Mouse (Mus musculus): ENCODE measurements around the gene Casp3.
"Not testable (repeated sequence)": the region's sequence is repeated elsewhere in the genome, so short reads cannot be mapped to it uniquely, and the experiment has no call there.

Casp3 gene

DNA sequence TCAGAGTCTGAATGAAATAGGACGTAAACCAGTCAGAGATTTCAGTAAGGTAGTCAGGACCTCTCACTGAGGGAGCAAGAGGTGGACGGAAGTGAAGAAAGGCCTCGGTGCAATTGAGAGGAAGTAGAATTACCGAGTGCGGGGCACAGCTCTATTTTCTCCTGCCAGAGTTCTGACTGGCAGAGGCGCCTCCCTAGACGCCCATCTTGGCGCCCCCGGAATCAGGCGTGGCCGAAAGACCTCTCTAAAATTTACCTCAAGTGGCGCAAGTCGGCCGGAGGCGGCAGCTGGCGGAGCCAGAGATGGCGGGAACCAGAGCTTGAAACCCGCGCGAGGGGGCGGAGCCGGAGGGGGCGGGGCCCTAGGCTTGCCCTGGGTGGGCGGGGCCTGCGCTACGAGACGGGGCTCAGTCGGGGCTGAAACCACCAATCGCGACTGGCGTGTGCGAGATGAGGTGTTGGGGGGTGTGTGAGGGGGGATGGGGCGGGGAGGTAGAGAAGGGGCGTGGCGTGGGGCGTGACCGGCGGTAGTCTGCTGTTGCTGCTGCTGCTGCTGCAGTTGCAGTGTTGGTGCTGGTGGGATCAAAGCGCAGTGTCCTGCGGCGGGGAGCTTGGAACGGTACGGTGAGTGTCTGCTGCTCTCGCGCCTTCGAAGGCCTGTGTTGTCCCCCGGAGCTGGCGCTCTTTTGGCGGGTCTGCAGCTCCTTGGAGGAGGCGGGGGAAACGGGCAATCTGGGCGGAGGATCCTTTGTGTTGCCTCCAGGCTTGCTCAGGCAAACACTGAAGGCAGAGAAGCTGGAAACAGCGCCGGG, at the start of gene Casp3, which contains the start of gene Primpol:
TSS of gene Casp3 (plus strand) at position 413 of the 811 bp plus-strand sequence.
TSS of gene Primpol (minus strand) at position 334 of the 811 bp plus-strand sequence.
- in situ Hi-C loops (cut with MboI; ENCODE audit: unreplicated experiment in 2 of 2) = loop anchor here in 1 of 2 experiments (25.0 kb wide), 1 partner anchor 1070 kb away; the partner anchor contains the start of gene Ing2

DNA sequence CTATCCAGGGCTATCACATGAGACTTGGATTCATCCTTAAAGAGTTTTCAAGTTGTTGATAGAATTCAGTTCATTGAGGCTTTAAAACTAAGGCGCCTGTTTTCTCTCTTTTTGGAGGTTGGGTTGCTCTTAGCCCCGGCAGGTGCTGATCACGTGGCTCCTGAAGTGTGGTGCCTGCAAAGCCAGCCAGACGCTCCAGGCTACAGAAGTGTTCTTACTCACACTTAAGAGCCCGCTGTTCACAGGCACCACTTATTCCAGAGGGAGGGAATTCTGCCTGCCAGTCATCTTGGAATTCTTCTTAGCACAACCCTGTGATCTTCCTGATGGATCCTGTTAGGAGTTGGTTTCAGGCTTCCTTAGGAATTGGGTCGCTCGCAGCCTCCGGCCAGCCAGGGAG, 49.1 kb upstream of the Casp3 start:
- in situ Hi-C loops (cut with MboI; ENCODE audit: unreplicated experiment in 2 of 2) = no loop called here

DNA sequence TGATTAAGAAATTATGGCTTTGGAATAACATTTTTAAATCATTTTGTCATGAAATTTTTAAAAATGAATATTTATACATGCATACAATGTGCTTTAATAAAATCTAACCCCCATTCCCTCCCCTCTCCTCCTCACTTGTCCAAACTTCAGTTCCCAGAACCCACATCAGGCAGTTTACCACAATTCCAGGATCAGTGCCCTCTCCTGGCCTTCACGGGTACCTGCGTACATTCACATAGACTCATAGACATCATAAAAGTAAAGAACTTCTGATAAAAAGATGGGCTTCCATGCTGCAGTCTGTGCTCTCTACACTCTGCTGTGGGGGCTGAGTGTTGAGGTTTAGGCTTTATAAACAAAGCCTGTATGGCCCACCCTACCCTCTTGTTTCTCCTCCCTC, 48.1 kb upstream of the Casp3 start:
- in situ Hi-C loops (cut with MboI; ENCODE audit: unreplicated experiment in 2 of 2) = no loop called here

DNA sequence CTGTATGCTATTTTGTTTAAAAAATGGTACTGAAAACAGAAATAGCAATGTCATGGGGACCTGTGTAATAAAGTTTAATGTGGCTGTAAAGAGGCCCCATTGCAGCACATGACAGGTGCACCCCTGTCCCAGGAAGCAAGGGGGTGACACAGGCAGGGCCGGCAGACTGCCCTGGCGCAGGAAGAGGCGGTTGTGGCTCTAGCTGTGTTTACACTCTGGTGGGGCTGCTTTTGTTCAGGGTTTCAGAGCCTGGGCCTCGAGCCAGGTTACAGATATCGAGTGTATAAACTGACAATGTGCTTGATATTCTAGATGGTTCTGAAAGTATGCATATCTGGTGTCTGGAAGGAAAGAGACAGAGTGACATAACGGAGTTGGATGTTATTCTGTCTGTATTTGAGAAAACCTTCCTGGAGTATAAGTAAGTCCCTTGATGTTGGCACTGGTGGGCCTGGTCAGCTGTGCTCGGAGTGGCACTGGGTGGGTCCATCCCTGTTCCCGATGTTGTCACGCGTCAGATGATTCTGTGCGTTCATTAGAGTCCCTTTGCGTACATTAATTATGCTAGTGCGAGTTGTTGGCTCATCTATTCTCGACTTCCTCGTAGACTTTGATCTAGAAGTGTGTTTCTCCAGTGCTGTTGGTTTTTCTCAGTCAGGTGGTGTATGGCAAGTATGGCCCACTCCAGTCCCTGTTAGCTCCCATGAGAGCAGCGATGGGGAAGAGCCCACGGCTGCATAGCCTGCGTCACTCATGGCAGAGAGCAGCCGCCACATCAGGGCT, 47.2 kb upstream of the Casp3 start:
- in situ Hi-C loops (cut with MboI; ENCODE audit: unreplicated experiment in 2 of 2) = no loop called here

DNA sequence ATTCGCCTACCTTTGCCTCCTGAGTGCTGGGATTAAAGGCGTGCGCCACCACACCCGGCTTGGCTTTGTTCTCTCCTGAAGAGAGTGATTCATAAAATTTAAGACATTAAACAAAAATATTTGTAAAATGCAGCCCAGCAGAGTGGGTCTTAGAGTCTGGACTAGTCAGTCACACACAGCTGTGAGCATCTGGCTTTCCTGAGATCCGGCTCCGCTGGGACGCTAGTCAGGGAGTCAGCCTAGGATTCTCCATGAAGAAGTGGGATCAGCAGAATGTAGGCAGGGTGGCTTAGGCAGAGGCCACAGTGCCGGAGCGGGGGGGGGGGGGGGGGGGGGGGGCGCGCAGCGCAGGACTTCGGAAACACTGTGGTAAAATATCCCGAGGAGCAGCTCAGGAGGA, 46.4 kb upstream of the Casp3 start:
- in situ Hi-C loops (cut with MboI; ENCODE audit: unreplicated experiment in 2 of 2) = no loop called here

DNA sequence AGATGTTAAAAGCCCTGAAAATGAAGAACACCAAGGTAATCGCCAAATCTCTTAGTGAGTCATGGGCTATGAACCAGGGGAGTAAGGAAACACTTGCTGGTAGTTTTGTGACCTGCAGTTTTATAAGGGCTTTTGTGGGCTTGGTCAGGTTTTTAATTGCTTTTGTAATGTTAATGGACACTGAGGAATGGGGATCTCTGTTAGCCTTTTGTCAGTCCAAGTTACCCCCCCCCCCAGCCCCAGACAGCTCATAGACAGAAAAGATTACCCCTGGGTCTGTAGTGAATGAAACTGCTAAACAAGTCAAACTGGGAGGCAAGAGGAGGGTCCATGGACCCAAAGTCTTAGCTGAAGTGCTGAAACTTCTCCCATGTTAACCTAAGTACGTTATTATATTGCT, 43.6 kb upstream of the Casp3 start:
- in situ Hi-C loops (cut with MboI; ENCODE audit: unreplicated experiment in 2 of 2) = no loop called here

DNA sequence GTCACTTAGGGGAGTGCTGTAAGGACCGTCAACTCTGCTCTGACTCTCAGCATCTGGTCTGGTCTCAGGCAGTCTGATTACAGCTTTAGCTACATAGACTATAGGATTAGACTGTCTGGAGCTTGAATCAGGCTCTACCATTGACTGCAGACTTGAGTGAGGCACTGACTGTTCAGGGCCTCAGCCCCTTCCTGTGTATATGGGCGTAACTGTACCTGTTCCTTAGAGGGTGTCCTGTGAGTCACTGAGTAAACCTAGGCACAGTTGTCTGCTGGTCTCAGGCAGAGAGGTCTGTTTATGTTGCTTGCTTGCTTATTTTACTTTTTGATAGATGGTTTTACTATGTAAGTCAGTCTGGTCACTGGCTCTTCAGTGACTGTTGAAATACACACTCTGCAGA, 43.1 kb upstream of the Casp3 start:
- in situ Hi-C loops (cut with MboI; ENCODE audit: unreplicated experiment in 2 of 2) = no loop called here

DNA sequence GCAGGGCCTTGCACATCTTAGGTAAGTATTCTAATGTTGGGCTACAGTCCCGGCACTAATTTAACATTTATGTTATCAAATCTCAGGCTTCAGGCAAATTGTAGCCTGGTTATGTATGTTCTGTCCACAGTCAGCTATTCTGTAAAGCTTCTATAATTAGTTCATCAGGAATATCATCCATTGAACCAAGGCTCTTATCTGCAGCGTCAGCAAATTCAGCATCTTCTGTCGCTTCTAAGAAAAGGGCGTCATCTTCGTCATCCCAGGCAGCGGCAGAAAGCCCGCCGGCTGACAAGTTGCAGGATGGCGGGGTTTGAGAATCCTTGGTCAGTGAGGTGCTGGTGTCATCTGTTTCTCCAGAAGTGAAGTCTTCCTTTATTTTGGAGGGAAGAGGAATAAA, 38.3 kb upstream of the Casp3 start:
- in situ Hi-C loops (cut with MboI; ENCODE audit: unreplicated experiment in 2 of 2) = no loop called here

DNA sequence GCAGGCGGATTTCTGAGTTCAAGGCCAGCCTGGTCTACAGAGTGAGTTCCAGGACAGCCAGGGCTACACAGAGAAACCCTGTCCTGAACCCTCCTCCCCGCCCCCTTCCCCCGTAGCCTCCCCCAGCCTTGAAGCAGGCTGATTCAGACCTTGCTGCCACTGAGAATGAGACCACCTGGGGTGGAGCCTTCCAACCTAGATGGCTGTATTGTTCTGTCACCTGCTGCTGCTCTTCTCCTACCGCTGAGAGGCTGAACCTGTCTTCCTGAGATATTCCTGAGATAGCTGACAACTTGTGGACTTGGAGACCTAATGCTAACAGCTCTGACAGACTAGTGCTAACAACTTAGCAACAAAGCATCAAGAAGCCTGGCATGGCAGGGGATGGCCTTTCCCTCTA, 32.8 kb upstream of the Casp3 start:
- in situ Hi-C loops (cut with MboI; ENCODE audit: unreplicated experiment in 2 of 2) = not testable (repeated sequence)

DNA sequence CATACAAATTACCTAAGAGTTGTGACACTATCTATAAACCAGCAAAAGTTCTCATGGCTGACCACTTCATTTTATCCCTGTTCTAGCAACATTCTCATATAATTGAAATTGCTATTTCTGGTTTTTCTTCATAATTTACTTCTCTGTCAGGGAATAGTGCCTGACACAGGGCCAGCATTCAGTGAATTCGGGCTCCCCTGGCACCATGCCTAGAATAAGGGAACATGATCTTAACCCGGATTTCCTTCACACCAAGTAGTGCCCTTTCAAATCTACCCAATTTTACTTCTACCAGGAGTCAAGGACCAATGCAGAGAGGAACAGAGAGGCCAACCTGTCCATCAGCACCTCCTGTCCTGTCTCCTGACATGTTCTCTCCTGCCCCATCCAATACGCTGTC, 31.5 kb upstream of the Casp3 start:
- in situ Hi-C loops (cut with MboI; ENCODE audit: unreplicated experiment in 2 of 2) = no loop called here

DNA sequence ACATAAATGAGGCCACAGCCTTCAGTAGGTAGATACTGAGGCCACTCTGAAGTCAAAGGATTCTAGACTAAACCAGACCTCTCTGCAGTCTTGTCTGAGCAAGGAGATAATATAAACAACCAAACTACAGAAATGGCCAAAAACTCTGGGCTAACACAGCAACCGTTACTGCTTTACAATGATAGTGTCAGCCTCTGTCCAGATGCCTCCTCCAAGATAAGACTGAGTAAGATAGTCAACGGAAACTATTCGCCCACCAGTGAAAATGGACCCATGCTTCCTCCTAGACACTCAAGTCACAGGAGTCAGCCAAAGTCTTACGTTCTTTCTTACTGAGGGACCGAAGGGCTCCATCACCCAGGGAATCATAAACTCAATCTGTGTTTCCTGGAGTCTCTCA, 29.2 kb upstream of the Casp3 start:
- in situ Hi-C loops (cut with MboI; ENCODE audit: unreplicated experiment in 2 of 2) = no loop called here

DNA sequence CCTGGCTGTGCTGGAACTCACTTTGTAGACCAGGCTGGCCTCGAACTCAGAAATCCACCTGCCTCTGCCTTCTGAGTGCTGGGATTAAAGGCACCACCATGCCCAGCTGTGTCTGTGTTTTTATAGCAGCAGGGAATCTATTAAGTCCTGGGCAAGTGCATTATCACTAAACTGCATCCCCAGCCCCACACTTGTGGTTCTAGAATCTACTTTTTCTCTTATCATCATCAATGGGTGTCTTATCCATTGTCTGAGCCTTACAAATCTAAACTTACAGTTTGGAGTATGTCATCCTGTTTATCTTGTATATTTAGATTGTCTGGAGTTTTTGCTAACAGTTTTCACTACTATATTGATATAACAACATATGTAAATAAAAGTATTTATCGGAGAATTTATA, 28.4 kb upstream of the Casp3 start:
- in situ Hi-C loops (cut with MboI; ENCODE audit: unreplicated experiment in 2 of 2) = no loop called here

DNA sequence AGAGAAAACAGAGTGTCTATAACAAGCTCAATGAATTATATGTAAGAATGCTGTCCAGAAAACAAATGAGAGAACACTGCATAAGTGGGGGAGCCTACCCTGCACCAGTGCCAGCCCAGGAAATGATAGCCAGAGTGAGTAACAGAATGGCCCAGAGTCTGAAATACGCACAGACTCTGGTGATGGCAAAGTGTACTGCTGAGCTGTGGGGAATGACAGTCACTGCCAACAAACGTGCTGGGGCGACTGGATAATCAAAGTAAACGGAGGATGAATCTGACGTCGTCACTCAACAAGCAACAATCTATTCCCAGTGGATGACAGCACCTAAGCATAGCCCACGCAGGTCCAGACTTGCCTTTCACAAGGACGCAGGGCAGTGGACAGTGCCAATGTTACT, 24.0 kb upstream of the Casp3 start:
- in situ Hi-C loops (cut with MboI; ENCODE audit: unreplicated experiment in 2 of 2) = no loop called here

DNA sequence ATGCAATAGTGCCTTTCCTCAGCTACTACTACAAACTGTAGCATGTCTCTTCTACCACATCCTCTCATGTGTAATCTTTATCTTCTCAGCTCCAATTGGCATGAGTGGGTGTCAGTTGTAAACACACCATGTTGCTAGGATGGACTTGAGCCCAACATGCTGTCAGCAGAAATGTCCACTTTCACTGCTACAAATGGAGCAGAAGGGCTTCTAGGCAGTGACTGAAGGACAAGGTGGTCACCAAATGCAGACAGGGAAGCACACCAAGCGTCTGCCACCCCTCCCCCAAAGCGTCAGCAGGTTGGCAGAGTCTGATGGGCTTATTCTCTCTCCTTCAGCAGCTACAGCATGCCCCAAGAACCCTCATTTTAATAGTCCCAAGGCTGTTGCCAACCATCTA, 23.3 kb upstream of the Casp3 start:
- in situ Hi-C loops (cut with MboI; ENCODE audit: unreplicated experiment in 2 of 2) = no loop called here

DNA sequence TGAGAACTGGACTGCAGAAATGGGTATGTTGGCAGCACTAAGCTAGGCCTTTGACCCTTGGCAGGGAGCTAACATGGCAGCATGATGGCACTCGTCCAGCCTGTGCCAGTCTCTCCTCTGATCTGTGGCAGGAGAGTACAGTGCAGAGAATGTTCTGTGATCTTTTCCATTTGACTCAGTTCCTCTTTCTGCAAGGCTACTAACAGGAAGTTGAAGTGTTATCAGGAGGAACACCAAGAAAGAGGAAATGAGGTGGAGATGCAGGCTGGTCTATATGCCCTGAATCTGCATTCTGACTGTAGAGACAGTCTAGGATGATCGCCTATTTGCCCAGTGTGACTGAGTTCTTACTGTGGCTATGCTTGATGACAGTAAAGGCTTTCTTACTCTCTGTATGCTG, 21.5 kb upstream of the Casp3 start:
- in situ Hi-C loops (cut with MboI; ENCODE audit: unreplicated experiment in 2 of 2) = no loop called here

DNA sequence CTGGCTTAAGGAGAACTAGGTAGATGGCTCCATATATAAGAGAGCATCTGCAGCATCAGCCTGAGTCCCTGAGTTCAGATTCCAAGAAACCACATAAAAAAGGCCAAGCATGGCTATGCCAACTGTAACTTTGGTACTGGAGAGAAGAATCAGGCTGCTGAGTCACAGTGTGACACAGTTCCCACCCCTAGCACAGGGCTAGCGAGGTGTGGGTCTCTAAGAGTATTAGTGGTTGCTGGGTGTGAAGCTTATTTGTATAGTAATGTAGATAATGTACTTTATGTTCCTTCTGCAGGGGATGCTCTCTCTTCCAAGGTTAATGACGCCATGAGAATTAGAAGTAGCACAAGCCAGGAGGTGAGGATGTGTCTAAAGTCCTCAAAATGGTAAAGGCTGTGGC, 20.6 kb upstream of the Casp3 start:
- in situ Hi-C loops (cut with MboI; ENCODE audit: unreplicated experiment in 2 of 2) = no loop called here

DNA sequence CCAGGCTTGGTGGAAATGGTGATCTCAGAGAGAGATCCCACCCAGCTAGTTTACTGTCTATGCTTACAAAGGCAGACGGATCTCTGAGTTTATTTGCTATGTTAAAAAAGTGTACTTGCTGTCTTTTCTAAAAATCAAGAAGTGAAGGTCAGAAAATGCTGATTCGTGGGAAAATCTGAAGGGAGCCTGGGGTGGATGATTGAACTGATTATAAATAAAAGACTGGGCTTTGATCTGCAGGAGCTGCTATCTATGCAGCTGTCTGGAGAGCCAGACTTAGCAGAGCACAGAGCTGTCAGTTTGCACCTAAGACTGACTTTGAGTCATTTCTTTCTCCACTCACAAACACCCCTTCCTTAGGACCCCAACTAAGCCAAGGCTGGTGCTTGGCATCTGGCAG, 19.7 kb upstream of the Casp3 start:
- in situ Hi-C loops (cut with MboI; ENCODE audit: unreplicated experiment in 2 of 2) = no loop called here

DNA sequence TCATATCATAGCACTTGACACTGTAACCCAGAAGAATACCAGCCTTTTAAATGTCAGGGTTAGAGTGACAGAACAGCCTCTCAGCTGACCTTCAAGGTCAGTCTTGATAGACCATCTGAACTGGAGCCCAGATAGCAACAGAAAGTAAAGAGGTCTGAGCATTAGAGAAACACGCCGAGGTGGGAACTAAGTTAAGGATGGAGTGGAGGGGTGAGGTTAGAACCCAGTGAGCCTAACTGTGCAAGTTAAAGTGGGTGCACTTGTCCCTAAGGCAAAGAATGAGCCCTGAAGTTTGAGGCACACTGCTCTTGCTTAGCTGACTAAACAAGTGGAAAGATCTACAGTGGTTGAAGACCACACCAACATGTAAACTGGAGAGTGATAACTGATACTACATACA, 19.0 kb upstream of the Casp3 start:
- in situ Hi-C loops (cut with MboI; ENCODE audit: unreplicated experiment in 2 of 2) = no loop called here

DNA sequence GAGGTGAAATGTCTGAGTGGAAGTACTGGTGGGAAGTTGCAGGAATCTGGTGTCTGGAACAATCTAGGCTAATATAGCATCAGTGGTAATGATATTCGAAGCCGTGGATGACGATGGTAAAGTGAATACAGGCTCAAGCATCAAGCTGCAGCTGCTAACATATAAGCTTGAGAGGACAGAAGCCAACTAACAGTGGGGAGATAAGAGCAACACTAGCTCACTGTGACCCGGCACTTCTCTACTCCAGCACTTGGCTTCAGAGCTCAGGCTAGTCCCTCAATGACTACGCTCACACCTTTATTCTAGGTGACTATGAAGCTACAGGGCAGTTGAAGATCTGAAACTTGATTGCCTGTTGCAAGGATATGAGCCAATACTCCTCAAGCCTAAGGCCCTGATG, 18.3 kb upstream of the Casp3 start:
- in situ Hi-C loops (cut with MboI; ENCODE audit: unreplicated experiment in 2 of 2) = no loop called here

DNA sequence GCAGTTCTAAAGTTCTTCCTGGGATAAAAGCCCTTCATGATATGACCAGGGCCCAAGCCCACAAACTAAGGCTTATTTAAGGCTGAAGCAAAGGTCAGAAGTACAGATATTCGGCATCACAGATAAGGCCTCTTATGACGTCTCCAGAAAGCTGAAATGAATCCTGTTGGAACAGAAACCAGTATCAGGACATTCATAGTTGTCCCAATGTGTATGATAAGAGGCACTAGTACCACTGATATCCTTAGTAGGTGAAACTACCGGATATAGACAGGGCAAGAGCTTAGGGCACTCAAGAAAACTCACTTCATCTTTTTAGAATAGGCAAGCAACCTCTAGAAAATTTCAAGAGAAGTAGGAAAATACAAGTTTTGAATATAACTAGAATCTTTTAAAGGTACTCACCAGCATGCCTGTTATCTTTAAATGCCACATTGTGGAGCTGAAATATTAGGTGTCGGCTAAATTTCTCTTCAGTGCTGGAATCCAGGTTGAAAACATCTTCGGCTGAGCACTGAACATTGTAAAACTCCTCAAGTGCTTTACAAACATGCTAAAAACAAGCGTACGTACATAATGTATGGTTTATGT, 17.7 kb upstream of the Casp3 start:
- in situ Hi-C loops (cut with MboI; ENCODE audit: unreplicated experiment in 2 of 2) = no loop called here

DNA sequence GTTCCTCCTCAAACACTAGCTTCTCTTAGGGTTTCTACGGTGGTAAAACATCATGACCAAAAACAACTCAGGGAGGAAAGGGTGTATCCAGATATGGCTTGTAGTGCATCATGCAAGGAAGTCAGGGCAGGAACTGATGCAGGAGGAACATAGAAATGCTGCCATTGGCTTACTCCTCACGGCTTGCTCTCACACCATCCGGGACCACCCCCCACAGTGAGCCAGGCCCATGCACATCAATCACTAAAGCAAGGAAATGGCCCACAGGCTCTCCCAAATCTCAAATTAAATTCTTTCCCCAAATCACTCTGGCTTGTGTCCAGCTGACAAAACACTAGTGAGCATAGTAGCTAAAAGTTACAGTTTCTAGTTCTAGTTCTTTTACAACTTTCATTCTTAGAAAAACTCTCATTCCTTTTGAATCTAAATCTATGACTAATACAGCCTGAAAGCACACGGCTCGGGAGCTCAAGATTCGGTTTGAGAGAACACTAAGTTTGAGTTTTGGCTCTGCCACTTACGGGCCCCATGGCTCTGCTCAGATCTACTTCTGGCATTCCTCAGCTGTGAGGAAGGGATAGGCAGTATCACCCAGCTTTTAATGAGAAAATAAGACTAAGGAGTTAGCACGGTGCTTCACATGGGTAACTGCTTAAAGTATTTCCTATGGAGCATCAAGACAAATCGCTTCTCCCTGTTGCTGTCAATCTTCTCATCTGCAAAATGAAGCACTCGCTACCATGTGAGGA, 16.0 kb upstream of the Casp3 start:
- in situ Hi-C loops (cut with MboI; ENCODE audit: unreplicated experiment in 2 of 2) = loop anchor here in 1 of 2 experiments (25.0 kb wide), 1 partner anchor 1086 kb away; the partner anchor contains the start of gene Ing2
